Mouse (Mus musculus): ENCODE measurements at regions not wholly inside any gene's neighbourhood (a gene's known extent, or its start where the extent isn't known, plus 50 kb on each side); places are given as distances from the start of the nearest gene placed in this dataset.

GRCm38 (mm10) chr13:53854196-53854595 is 201.3 kb downstream of the Drd1 start:
- H3K27me3 ChIP-seq (ENCODE audit: control insufficient read depth in 1 of 2, insufficient read depth in 2 of 2, low read length in 2 of 2) = no peaks in the 10 kb centered on the region
- H3K4me1 ChIP-seq (ENCODE audit: control insufficient read depth in 1 of 2, insufficient read depth in 2 of 2, low read length in 2 of 2) = no peaks in the 10 kb centered on the region
- DNase-seq (ENCODE audit: low read depth, low spot score) = no peak
- no peak overlapping the region for H3K9ac ChIP-seq (ENCODE audit: control insufficient read depth, low read depth, low read length, poor library complexity, severe bottlenecking)
- H3K4me3 ChIP-seq (ENCODE audit: control insufficient read depth in 1 of 2, insufficient read depth in 1 of 2, low read depth in 2 of 2, low read length in 2 of 2) = no peak overlapping the region
- TF ChIP-seq MAX (IDR thresholded peaks at IDR 0.05; ENCODE audit: low read length) = no peak
- no peak for TF ChIP-seq MYB (IDR thresholded peaks at IDR 0.05; ENCODE audit: low read depth, low read length)
- no peak for TF ChIP-seq RCOR1 (IDR thresholded peaks at IDR 0.05; ENCODE audit: low read depth, low read length)
- H3K79me2 ChIP-seq (ENCODE audit: control insufficient read depth, insufficient read depth, low read length, poor library complexity) = no peaks in the 10 kb centered on the region
- H3K36me3 ChIP-seq (ENCODE audit: control insufficient read depth in 1 of 2, insufficient read depth in 2 of 2, low read length in 2 of 2) = no peaks in the 10 kb centered on the region
- no peaks in the 10 kb centered on the region for H3K9me3 ChIP-seq (replicated peaks; ENCODE audit: insufficient read depth, low read length)
- no peak overlapping the region for H3K27ac ChIP-seq (ENCODE audit: control insufficient read depth, low read depth, low read length)

DNA sequence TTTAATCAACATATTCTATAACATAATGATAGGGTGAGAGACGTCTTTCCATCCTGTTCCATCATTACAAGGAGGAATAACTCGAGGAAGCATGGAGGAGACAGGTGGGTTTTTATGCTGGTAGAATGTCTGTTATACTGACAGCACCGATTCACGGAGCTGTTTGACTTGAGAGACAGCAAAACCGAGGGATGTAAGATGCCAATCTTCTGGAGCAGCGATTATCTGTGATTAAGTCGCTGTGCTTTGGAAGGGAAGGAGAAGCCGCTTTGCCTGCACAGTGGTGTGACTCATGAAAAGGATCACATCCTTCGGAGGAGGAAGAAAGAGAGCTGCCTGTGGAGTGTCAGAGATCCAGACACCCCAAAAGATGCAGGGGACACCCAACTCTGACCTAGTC is 205.4 kb downstream of the Drd1 start:
- Histone ChIP-seq H3K9me3 (replicated peaks; ENCODE audit: insufficient read depth, low read length) (no peaks in the 10 kb centered on the region), H3K79me2 (ENCODE audit: control insufficient read depth, insufficient read depth, low read length, poor library complexity) (no peaks in the 10 kb centered on the region), H3K9ac (ENCODE audit: control insufficient read depth, low read depth, low read length, poor library complexity, severe bottlenecking) (no peak overlapping the region), H3K36me3 (ENCODE audit: control insufficient read depth in 1 of 2, insufficient read depth in 2 of 2, low read length in 2 of 2) (no peaks in the 10 kb centered on the region), H3K27me3 (ENCODE audit: control insufficient read depth in 1 of 2, insufficient read depth in 2 of 2, low read length in 2 of 2) (no peaks in the 10 kb centered on the region), H3K4me3 (ENCODE audit: control insufficient read depth in 1 of 2, insufficient read depth in 1 of 2, low read depth in 2 of 2, low read length in 2 of 2) (no peak overlapping the region), H3K4me1 (ENCODE audit: control insufficient read depth in 1 of 2, insufficient read depth in 2 of 2, low read length in 2 of 2) (no peaks in the 10 kb centered on the region), H3K27ac (ENCODE audit: control insufficient read depth, low read depth, low read length) (no peak overlapping the region)
- no peak for DNase-seq (ENCODE audit: low read depth, low spot score)
- TF ChIP-seq GABPA (IDR thresholded peaks at IDR 0.05; ENCODE audit: low read depth, low read length) = no peak
- no peak for TF ChIP-seq MAFK (IDR thresholded peaks at IDR 0.05; ENCODE audit: borderline replicate concordance, low read depth, low read length)
- TF ChIP-seq SMC3 (IDR thresholded peaks at IDR 0.05; ENCODE audit: low read depth, low read length) = no peak
- TF ChIP-seq TAL1 (IDR thresholded peaks at IDR 0.05; ENCODE audit: low read length) = no peak
- TF ChIP-seq ETS1 (IDR thresholded peaks at IDR 0.05; ENCODE audit: low read depth, low read length) = no peak
- TF ChIP-seq UBTF (IDR thresholded peaks at IDR 0.05; ENCODE audit: borderline replicate concordance, insufficient read depth, low read depth, low read length) = no peak
- no peak for TF ChIP-seq JUND (IDR thresholded peaks at IDR 0.05; ENCODE audit: low read depth, low read length)
- no peak for TF ChIP-seq SIN3A (IDR thresholded peaks at IDR 0.05; ENCODE audit: low read length)
- no peak for TF ChIP-seq GATA1 (IDR thresholded peaks at IDR 0.05; ENCODE audit: low read depth, low read length)
- TF ChIP-seq NRF1 (IDR thresholded peaks at IDR 0.05; ENCODE audit: insufficient read depth, low read depth, low read length, poor library complexity, severe bottlenecking) = no peak
- TF ChIP-seq MXI1 (IDR thresholded peaks at IDR 0.05; ENCODE audit: low read depth, low read length) = no peak
- TF ChIP-seq EP300 (IDR thresholded peaks at IDR 0.05; ENCODE audit: low read depth in 1 of 2, low read length in 2 of 2) = no peak
- no peak for TF ChIP-seq POLR2A (IDR thresholded peaks at IDR 0.05; ENCODE audit: control insufficient read depth in 1 of 2, insufficient read depth in 1 of 2, low read depth in 1 of 2, low read length in 2 of 2, poor library complexity in 1 of 2)
- no peak for TF ChIP-seq ELF1 (IDR thresholded peaks at IDR 0.05; ENCODE audit: low read depth, low read length)
- TF ChIP-seq MAZ (IDR thresholded peaks at IDR 0.05; ENCODE audit: low read depth, low read length) = no peak
- no peak for TF ChIP-seq MYC (IDR thresholded peaks at IDR 0.05; ENCODE audit: low read depth, low read length)
- no peak for TF ChIP-seq RAD21 (IDR thresholded peaks at IDR 0.05; ENCODE audit: low read depth, low read length)
